Comparison of ENCODE assay signal across 8 mouse cellular contexts in genomic region chr11:85841980-85842379, GRCm38 (mm10). TPM values are rescaled to one million over a fixed set of nuclear protein-coding genes. Genes with fewer than 3 reads are reported as not detected.
DNase-seq lines count a peak whose midpoint lies in the region; ATAC-seq and TF ChIP-seq lines count a peak whose summit lies in the region.

No protein-coding gene starts in this region.

- H3K27ac ChIP-seq in intestine, embryonic 15.5 days = peak overlapping the region; percentile 42; the same call in 1 of the 2 replicates
- H3K27ac ChIP-seq in lung, embryonic 14.5 days (ENCODE audit: low read depth) = peak overlapping the region; percentile 99

- TF ChIP-seq CTCF in lung, embryonic 14.5 days (IDR thresholded peaks at IDR 0.05; ENCODE audit: low read depth) = peak; percentile 73

- H3K4me2 ChIP-seq in intestine, embryonic 15.5 days (replicated peaks) = peak overlapping the region; percentile 94
- H3K4me2 ChIP-seq in lung, embryonic 14.5 days = peak overlapping the region; percentile 93

- no peaks in the 10 kb centered on the region for H3K9me3 ChIP-seq in intestine, embryonic 15.5 days
- no peaks in the 10 kb centered on the region for H3K9me3 ChIP-seq in lung, embryonic 14.5 days (ENCODE audit: low read depth, low read length)

- no peaks in the 10 kb centered on the region for H3K36me3 ChIP-seq in intestine, embryonic 15.5 days
- peaks cover 63% of the 10 kb centered on the region for H3K36me3 ChIP-seq in lung, embryonic 14.5 days (ENCODE audit: insufficient read depth)

- H3K4me1 ChIP-seq in intestine, embryonic 15.5 days (replicated peaks) = peaks cover 37% of the 10 kb centered on the region
- peaks cover 11% of the 10 kb centered on the region; the same call in 1 of the 2 replicates for H3K4me1 ChIP-seq in lung, embryonic 14.5 days (ENCODE audit: insufficient read depth)

- H3K9ac ChIP-seq in intestine, embryonic 15.5 days = peak overlapping the region; percentile 33; the same call in 1 of the 2 replicates
- H3K9ac ChIP-seq in lung, embryonic 14.5 days = peak overlapping the region; percentile 99

- WGBS in intestine, embryonic 15.5 days = under 1% methylated on average over 32 of the region's 32 CpGs
- under 1% methylated on average over 32 of the region's 32 CpGs for WGBS in lung, embryonic 14.5 days

- intact Hi-C loops in gastrocnemius, postnatal 36 days (cut with DNase I) = loop anchor here (5.0 to 10.0 kb wide), 2 partner anchors 375 to 513 kb away; partner anchors contain the start of gene Med13

- peak; percentile 39 for ATAC-seq in intestine, embryonic 15.5 days
- ATAC-seq in lung, embryonic 14.5 days (ENCODE audit: insufficient read depth) = 0 out of 2 replicates have a peak, but pooled peaks have one; percentile 1

- peak; percentile 66 for DNase-seq in gastrocnemius, adult 18-20 months (ENCODE audit: low spot score)
- no peak for DNase-seq in gastrocnemius, adult 8-10 months (ENCODE audit: low spot score in 2 of 2)
- DNase-seq in brain, adult 2 months (ENCODE audit: low read depth, low spot score) = peak; percentile 34
- DNase-seq in gastrocnemius, postnatal 36 days = peak; percentile 58 to 67
- peak; percentile 86 for DNase-seq in lung, embryonic 14.5 days
- peak; percentile 62 for DNase-seq in ovary, adult 18-20 months (ENCODE audit: low spot score)
- peak; percentile 73 for DNase-seq in yolk sac, embryonic 10.5 days (ENCODE audit: low spot score)

- H3K4me3 ChIP-seq in intestine, embryonic 15.5 days (replicated peaks) = peak overlapping the region; percentile 38
- peak overlapping the region; percentile 80 for H3K4me3 ChIP-seq in lung, embryonic 14.5 days (ENCODE audit: low read depth, low read length)

- peaks cover 58% of the 10 kb centered on the region for H3K27me3 ChIP-seq in intestine, embryonic 15.5 days (replicated peaks)
- H3K27me3 ChIP-seq in lung, embryonic 14.5 days (ENCODE audit: insufficient read depth, low read length) = peaks cover 44% of the 10 kb centered on the region

RNA-seq across cellular contexts. Expression of gene Gm11444, which starts 8.2 kb away (rescaled TPM):
- total RNA-seq in gastrocnemius, adult 18-20 months (2021) = not detected
- total RNA-seq in gastrocnemius, adult 8-10 months (2022) = not detected
- total RNA-seq in gastrocnemius, postnatal 36 days (2021) = not detected
- polyA plus RNA-seq in intestine, embryonic 15.5 days (2015; fragmentation: Nextera tagmentation; extraction: Ambion mirVana) = not detected in 2 replicates
- not detected in 2 replicates for polyA plus RNA-seq in lung, embryonic 14.5 days (2014; fragmentation: Nextera tagmentation; extraction: Ambion mirVana)

RNA-seq across cellular contexts. Expression of gene Tbx2, which starts 9.6 kb away (rescaled TPM):
- total RNA-seq in gastrocnemius, adult 18-20 months (2021) = 1 to 10 TPM; 1.3 to 1.7 TPM
- 1 to 10 TPM in 3 of 4 experiments, under 1 TPM in 1; 0.68 to 2.7 (median 1.7) TPM for total RNA-seq in gastrocnemius, adult 8-10 months (2022)
- total RNA-seq in gastrocnemius, postnatal 36 days (2021) = 1 to 10 TPM; 3.0 to 3.7 TPM
- 4.9 and 5.6 TPM in 2 replicates for polyA plus RNA-seq in intestine, embryonic 15.5 days (2015; fragmentation: Nextera tagmentation; extraction: Ambion mirVana)
- 61.4 and 67.5 TPM in 2 replicates for polyA plus RNA-seq in lung, embryonic 14.5 days (2014; fragmentation: Nextera tagmentation; extraction: Ambion mirVana)

RNA-seq across cellular contexts. Expression of gene Tbx4, which starts 44.2 kb away (rescaled TPM):
- total RNA-seq in gastrocnemius, adult 18-20 months (2021) = 1 to 10 TPM; 1.3 to 1.4 TPM
- total RNA-seq in gastrocnemius, adult 8-10 months (2022) = 1 to 10 TPM in 2 of 4 experiments, under 1 TPM in 2; 0.89 to 1.3 (median 0.95) TPM
- 1 to 10 TPM; 1.4 to 1.7 TPM for total RNA-seq in gastrocnemius, postnatal 36 days (2021)
- polyA plus RNA-seq in intestine, embryonic 15.5 days (2015; fragmentation: Nextera tagmentation; extraction: Ambion mirVana) = 0.16 TPM in 1 of 2 replicates, not detected in the other
- polyA plus RNA-seq in lung, embryonic 14.5 days (2014; fragmentation: Nextera tagmentation; extraction: Ambion mirVana) = 67.9 and 73.4 TPM in 2 replicates

Comparison
In these comparisons a context has a peak if more than half of its experiments do, and no peak if none do; other contexts are left out.
1. DNase-seq: peak in gastrocnemius, adult 18-20 months (single experiment), brain, adult 2 months (single experiment), gastrocnemius, postnatal 36 days (2 of 2), lung, embryonic 14.5 days (single experiment), ovary, adult 18-20 months (single experiment) and yolk sac, embryonic 10.5 days (single experiment); none in gastrocnemius, adult 8-10 months (0 of 2).